Mouse (Mus musculus) thymus, adult 2 months (tissue): ENCODE results near the gene Prex1.
"Not testable (repeated sequence)": the region's sequence is repeated elsewhere in the genome, so short reads cannot be mapped to it uniquely, and the experiment has no call there.

ENCODE experiments used
- CTCF ChIP-seq: fragments of 200-500 bp; IDR thresholded peaks from 2 replicates; pipeline ENCODE4 v1.5.1; 2012; ENCODE audit warnings: mild to moderate bottlenecking, control low read depth, low read length, moderate library complexity, borderline replicate concordance; ENCODE audit not compliant: control insufficient read depth, poor library complexity, insufficient read depth; ENCODE audit errors: extremely low read depth
- POLR2A ChIP-seq: fragments of 200-500 bp; IDR thresholded peaks from 2 replicates; pipeline ENCODE4 v1.6.1; 2012; ENCODE audit warnings: mild to moderate bottlenecking, low read length, control low read depth, moderate library complexity; ENCODE audit not compliant: control insufficient read depth, poor library complexity, insufficient read depth; ENCODE audit errors: extremely low read depth

DNA sequence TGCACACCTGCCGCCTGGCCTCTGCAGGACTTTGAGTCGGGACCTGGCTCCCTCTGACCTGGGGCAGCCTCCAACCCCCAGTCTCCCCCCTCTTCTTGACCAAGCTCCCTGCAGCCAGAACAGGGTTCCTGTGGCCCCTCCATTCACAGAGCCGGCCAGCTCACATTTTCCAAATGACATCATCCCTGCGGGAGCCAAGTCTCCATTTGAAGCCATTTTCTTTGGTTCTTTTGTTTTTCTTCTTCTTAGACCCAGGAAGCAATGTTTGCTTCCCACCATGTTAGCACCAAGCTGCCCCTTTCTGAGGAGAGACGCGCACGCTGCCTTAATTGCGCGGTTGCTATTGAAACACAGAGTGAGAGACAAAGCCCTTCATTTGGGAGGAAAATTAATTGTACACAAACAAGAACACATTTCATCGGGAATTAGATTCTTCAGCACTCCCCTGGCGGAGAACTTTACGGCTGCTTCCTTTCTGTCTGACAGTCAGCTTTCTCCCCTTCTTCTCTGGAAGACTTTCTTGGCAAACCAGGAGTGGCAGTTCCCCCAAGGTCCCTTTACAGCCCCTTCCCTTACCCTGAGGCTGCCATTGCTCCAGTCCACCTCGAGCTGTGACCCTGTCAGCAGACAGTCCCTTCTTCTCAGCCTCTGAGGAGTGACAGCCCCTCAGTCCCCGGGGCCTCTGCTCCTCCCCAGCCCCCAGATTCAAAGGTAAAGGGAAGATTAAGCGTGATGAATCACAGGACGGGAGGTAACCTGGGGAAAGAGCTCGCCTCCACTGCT is 196.0 kb downstream of the Prex1 start:
- TF ChIP-seq POLR2A, CTCF: not testable (repeated sequence)
